Mouse (Mus musculus): ENCODE data around the gene Gm28047. TPM values are rescaled to one million over a fixed set of nuclear protein-coding genes. Genes with fewer than 3 reads are reported as not detected.

Gene Gm28047
- polyA plus RNA-seq, 2 experiments, result not detected

DNA sequence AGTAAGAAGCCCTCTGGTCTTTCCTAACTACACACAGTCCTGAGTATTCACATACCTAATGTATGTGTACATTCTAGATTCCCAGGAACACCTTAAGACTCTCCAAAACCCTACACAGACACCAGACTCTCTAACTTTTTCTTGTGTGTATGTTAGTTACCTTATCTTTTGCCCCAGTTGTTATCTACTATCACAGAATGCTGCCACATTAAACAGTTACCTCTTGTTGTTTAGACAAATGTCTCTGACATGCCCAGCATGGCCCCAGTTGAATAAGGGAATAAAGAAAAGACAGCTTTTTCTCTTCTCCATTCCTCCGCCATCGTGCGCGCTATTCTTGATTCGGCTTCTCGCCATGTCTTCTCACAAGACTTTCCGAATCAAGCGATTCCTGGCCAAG lies 9.8 kb upstream of the Gm28047 start:
- Histone ChIP-seq H3K27ac (no peak overlapping the region), H3K9me3 (ENCODE audit: control insufficient read depth, low read length) (no peaks in the 10 kb centered on the region), H3K4me1 (replicated peaks; ENCODE audit: control insufficient read depth in 2 of 2, insufficient read depth in 2 of 2, low read length in 1 of 2) (no peaks in the 10 kb centered on the region; a peak in 1 of 4 replicates), H3K36me3 (replicated peaks; ENCODE audit: control insufficient read depth, insufficient read depth, low read depth) (no peaks in the 10 kb centered on the region), H3K9ac (replicated peaks) (no peak overlapping the region), H3K4me3 (ENCODE audit: insufficient read depth in 1 of 2, low read depth in 2 of 2, low read length in 2 of 2) (no peak overlapping the region), H3K27me3 (ENCODE audit: control insufficient read depth, insufficient read depth, low read length) (no peaks in the 10 kb centered on the region), H3K4me2 (ENCODE audit: low read depth) (no peak overlapping the region)
- TF ChIP-seq EP300 (IDR thresholded peaks at IDR 0.05; ENCODE audit: low read depth) (peak; percentile 35; the same call in 1 of the 2 replicates), CTCF (IDR thresholded peaks at IDR 0.05; ENCODE audit: low read depth) (no peak)
- ATAC-seq (ENCODE audit: insufficient read depth) (no peak), DNase-seq (ENCODE audit: low read depth in 3 of 3, low spot score in 3 of 3) (no peak)
- 80% methylated on average over 8 of the region's 8 CpGs for WGBS (ENCODE audit: insufficient replicate concordance)

DNA sequence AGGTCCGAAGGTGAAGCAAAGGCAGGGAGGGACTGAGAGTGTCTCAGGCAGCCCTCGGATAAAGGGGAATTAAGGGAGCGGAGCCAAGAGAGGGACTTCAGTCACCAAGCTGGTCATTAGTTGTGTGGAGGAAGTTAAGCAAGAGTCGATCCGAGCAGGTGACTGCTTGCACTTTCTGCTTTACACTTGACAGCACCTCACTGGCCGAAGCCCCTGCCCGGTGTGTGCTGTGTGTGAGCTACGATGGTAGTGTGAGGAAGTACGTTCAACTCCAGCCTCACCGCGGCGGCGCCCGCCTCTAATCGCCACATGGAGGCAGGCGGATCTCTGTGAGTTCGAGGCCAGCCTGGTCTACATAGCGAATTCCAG lies 804 bp upstream of the Gm28047 start:
- peaks cover 11 to 18% of the 10 kb centered on the region in 2 experiments for H3K4me1 ChIP-seq (replicated peaks; ENCODE audit: control insufficient read depth in 2 of 2, insufficient read depth in 2 of 2, low read length in 1 of 2)
- H3K27ac ChIP-seq, result peak overlapping the region; percentile 78
- TF ChIP-seq CTCF (IDR thresholded peaks at IDR 0.05; ENCODE audit: low read depth), result 0 out of 2 replicates have a peak, but pooled peaks have one; percentile 11
- TF ChIP-seq EP300 (IDR thresholded peaks at IDR 0.05; ENCODE audit: low read depth), result 0 out of 2 replicates have a peak, but pooled peaks have one; percentile 3
- H3K4me3 ChIP-seq (ENCODE audit: insufficient read depth in 1 of 2, low read depth in 2 of 2, low read length in 2 of 2), result peak overlapping the region; percentile 78 to 96
- no peaks in the 10 kb centered on the region for H3K36me3 ChIP-seq (replicated peaks; ENCODE audit: control insufficient read depth, insufficient read depth, low read depth)
- no peaks in the 10 kb centered on the region for H3K9me3 ChIP-seq (ENCODE audit: control insufficient read depth, low read length)
- no peaks in the 10 kb centered on the region for H3K27me3 ChIP-seq (ENCODE audit: control insufficient read depth, insufficient read depth, low read length)
- DNase-seq (ENCODE audit: low read depth in 3 of 3, low spot score in 3 of 3) (no peak), ATAC-seq (ENCODE audit: insufficient read depth) (no peak)
- peak overlapping the region; percentile 96 for H3K4me2 ChIP-seq (ENCODE audit: low read depth)
- H3K9ac ChIP-seq (replicated peaks), result peak overlapping the region; percentile 85
- WGBS (ENCODE audit: insufficient replicate concordance), result 1% methylated on average over 18 of the region's 18 CpGs

DNA sequence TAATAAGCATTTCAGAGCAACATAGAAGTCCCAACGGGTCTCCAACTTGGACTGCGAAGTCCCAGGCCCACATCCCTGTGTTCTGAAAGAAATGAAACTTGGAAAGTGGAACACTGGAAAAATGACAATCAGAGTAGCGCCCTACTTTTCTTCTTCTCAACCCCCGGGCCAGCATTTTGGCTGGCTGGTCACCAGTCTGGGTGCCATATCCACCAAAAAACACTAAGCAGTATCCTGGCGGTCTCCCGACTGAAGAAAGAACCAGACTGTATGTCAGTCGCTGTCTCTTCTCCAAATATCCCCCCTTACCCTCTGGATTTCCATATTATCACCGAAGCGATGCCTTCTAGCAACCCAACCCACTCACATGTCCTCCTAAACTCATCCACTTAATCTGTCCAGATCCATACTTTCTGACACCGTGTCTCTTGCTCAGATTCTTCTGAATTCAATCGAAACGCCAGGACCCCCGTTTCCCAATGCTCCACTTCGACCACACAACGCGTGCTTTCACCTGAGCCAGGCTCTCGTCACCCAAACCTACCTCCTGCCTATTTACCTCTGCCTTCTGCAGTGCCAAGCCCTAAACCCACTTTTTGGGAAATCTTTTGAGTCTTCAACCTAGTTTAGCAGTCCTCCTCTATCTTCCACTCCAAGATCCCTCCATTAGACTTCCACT lies 437 bp downstream of the Gm28047 start:
- no peaks in the 10 kb centered on the region for H3K27me3 ChIP-seq (ENCODE audit: control insufficient read depth, insufficient read depth, low read length)
- peak overlapping the region; percentile 85 for H3K9ac ChIP-seq (replicated peaks)
- H3K36me3 ChIP-seq (replicated peaks; ENCODE audit: control insufficient read depth, insufficient read depth, low read depth), result no peaks in the 10 kb centered on the region
- 3% methylated on average over 17 of the region's 17 CpGs for WGBS (ENCODE audit: insufficient replicate concordance)
- DNase-seq (ENCODE audit: low read depth in 3 of 3, low spot score in 3 of 3) (peak in 1 of 3 experiments; percentile 7), ATAC-seq (ENCODE audit: insufficient read depth) (peak; percentile 1; the same call in 1 of the 2 replicates)
- peak overlapping the region; percentile 78 to 96 for H3K4me3 ChIP-seq (ENCODE audit: insufficient read depth in 1 of 2, low read depth in 2 of 2, low read length in 2 of 2)
- no peak for TF ChIP-seq CTCF (IDR thresholded peaks at IDR 0.05; ENCODE audit: low read depth)
- TF ChIP-seq EP300 (IDR thresholded peaks at IDR 0.05; ENCODE audit: low read depth), result no peak
- H3K9me3 ChIP-seq (ENCODE audit: control insufficient read depth, low read length), result no peaks in the 10 kb centered on the region
- H3K4me2 ChIP-seq (ENCODE audit: low read depth), result peak overlapping the region; percentile 96
- peak overlapping the region; percentile 66 for H3K27ac ChIP-seq
- peaks cover 11 to 18% of the 10 kb centered on the region in 2 experiments for H3K4me1 ChIP-seq (replicated peaks; ENCODE audit: control insufficient read depth in 2 of 2, insufficient read depth in 2 of 2, low read length in 1 of 2)

- ATAC-seq (ENCODE audit: insufficient read depth) (no peak), DNase-seq (ENCODE audit: low read depth in 3 of 3, low spot score in 3 of 3) (no peak)
- 73% methylated on average over 3 of the region's 3 CpGs for WGBS (ENCODE audit: insufficient replicate concordance)
- TF ChIP-seq CTCF (IDR thresholded peaks at IDR 0.05; ENCODE audit: low read depth) (no peak), EP300 (IDR thresholded peaks at IDR 0.05; ENCODE audit: low read depth) (no peak)
- H3K27me3 ChIP-seq (ENCODE audit: control insufficient read depth, insufficient read depth, low read length), result no peaks in the 10 kb centered on the region
- peaks cover 11 to 18% of the 10 kb centered on the region in 2 experiments for H3K4me1 ChIP-seq (replicated peaks; ENCODE audit: control insufficient read depth in 2 of 2, insufficient read depth in 2 of 2, low read length in 1 of 2)
- no peaks in the 10 kb centered on the region for H3K36me3 ChIP-seq (replicated peaks; ENCODE audit: control insufficient read depth, insufficient read depth, low read depth)
- H3K4me3 ChIP-seq (ENCODE audit: insufficient read depth in 1 of 2, low read depth in 2 of 2, low read length in 2 of 2), result no peak overlapping the region
- no peaks in the 10 kb centered on the region for H3K9me3 ChIP-seq (ENCODE audit: control insufficient read depth, low read length)
- no peak overlapping the region for H3K9ac ChIP-seq (replicated peaks)
- peak overlapping the region; percentile 96 for H3K4me2 ChIP-seq (ENCODE audit: low read depth)
- H3K27ac ChIP-seq, result no peak overlapping the region
Measured at GRCm38 (mm10) chr15:102623121-102623520, 1.7 kb downstream of the Gm28047 start.

DNA sequence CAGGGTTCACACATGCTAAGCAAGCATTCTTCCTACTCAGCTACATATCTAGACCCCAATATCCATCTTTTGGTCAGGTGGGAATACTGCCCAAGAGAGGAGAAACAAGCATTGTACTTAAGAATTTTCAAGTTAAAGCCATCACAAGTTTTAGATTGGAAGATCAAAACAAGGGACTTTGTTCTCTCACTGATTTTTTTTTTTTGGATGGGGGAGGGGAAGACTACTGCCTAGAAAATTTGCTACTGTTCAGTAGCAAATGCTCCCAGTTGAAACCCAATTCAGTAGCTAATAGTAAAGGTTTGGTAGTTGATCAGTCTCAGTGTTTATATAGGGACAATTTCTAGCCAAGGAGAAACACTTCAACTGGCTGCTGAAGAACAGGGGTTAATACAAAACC lies 2.3 kb downstream of the Gm28047 start:
- TF ChIP-seq CTCF (IDR thresholded peaks at IDR 0.05; ENCODE audit: low read depth) (no peak), EP300 (IDR thresholded peaks at IDR 0.05; ENCODE audit: low read depth) (no peak)
- no peak for ATAC-seq (ENCODE audit: insufficient read depth)

More for the DNA sequence above, 2.3 kb downstream of the Gm28047 start:
- Histone ChIP-seq H3K27ac (no peak overlapping the region), H3K4me3 (ENCODE audit: insufficient read depth in 1 of 2, low read depth in 2 of 2, low read length in 2 of 2) (no peak overlapping the region), H3K9me3 (ENCODE audit: control insufficient read depth, low read length) (no peaks in the 10 kb centered on the region), H3K4me2 (ENCODE audit: low read depth) (no peak overlapping the region), H3K36me3 (replicated peaks; ENCODE audit: control insufficient read depth, insufficient read depth, low read depth) (no peaks in the 10 kb centered on the region), H3K27me3 (ENCODE audit: control insufficient read depth, insufficient read depth, low read length) (no peaks in the 10 kb centered on the region), H3K4me1 (replicated peaks; ENCODE audit: control insufficient read depth in 2 of 2, insufficient read depth in 2 of 2, low read length in 1 of 2) (peaks cover 11 to 18% of the 10 kb centered on the region in 2 experiments), H3K9ac (replicated peaks) (no peak overlapping the region)
- no peak for DNase-seq (ENCODE audit: low read depth in 3 of 3, low spot score in 3 of 3)
